Mouse (Mus musculus) hindbrain, embryonic 16.5 days (tissue): ENCODE measurements around the gene Degs2. TPM values are rescaled to one million over a fixed set of nuclear protein-coding genes. Genes with fewer than 3 reads are reported as not detected.
A peak's percentile ranks its signal among the peaks of the same experiment; 100 is the strongest.

ENCODE experiments used
- ATAC-seq: fragments of 200-750 bp; cut with Nextera tagmentation; 2 replicates; pipeline ENCODE4 v1.8.0; 2017; ENCODE audit warnings: moderate TSS enrichment, moderate library complexity
- H3K27ac ChIP-seq: fragments of 300-500 bp; sonication (generic); 2 replicates; pipeline ENCODE4 v1.5.1; 2014; ENCODE audit warnings: low read depth, mild to moderate bottlenecking, control low read depth, low read length, moderate library complexity
- H3K27me3 ChIP-seq: fragments of 300-500 bp; sonication (generic); replicated peaks from 2 replicates; pipeline ENCODE4 v1.6.1; 2014; ENCODE audit warnings: low read length; ENCODE audit not compliant: control insufficient read depth, insufficient read depth
- H3K36me3 ChIP-seq: fragments of 300-500 bp; sonication (generic); 2 replicates; pipeline ENCODE4 v1.6.1; 2014; ENCODE audit warnings: mild to moderate bottlenecking, low read length, moderate library complexity, mixed read lengths; ENCODE audit not compliant: control insufficient read depth, insufficient read depth
- H3K4me1 ChIP-seq: fragments of 300-500 bp; sonication (generic); 2 replicates; pipeline ENCODE4 v1.6.1; 2014; ENCODE audit warnings: low read depth, low read length; ENCODE audit not compliant: control insufficient read depth, insufficient read depth
- H3K4me2 ChIP-seq: fragments of 300-500 bp; sonication (generic); 2 replicates; pipeline ENCODE4 v1.6.1; 2014; ENCODE audit warnings: mild to moderate bottlenecking, low read length, control low read depth, moderate library complexity
- H3K4me3 ChIP-seq: fragments of 300-500 bp; sonication (generic); 2 replicates; pipeline ENCODE4 v1.5.1; 2014; ENCODE audit warnings: mild to moderate bottlenecking, low read length, control low read depth, moderate library complexity
- H3K9ac ChIP-seq: fragments of 300-500 bp; sonication (generic); 2 replicates; pipeline ENCODE4 v1.6.1; 2014; ENCODE audit warnings: low read depth, mild to moderate bottlenecking, control low read depth, low read length, moderate library complexity
- H3K9me3 ChIP-seq: fragments of 300-500 bp; sonication (generic); 2 replicates; pipeline ENCODE4 v1.6.1; 2014; ENCODE audit warnings: mild to moderate bottlenecking, low read length, moderate library complexity; ENCODE audit not compliant: control insufficient read depth
- WGBS: fragments of 180-500 bp; shearing (Covaris S2); extraction: QIAGEN DNeasy Blood & Tissue Kit; methylation state at CpG from one replicate; pipeline ENCODE4 v1.1.7; 2014; 5-methylcytosine and 5-hydroxymethylcytosine counted together
- microRNA counts: library from miRNA; unstranded; fragments of <30 nt; microRNA quantifications from one replicate; lab custom pipeline; 2016
- microRNA-seq: library from miRNA; unstranded; fragments of <30 nt; microRNA quantifications from one replicate; pipeline ENCODE4, GENCODE M21; 2017
- polyA plus RNA-seq: library from polyadenylated mRNA; unstranded; fragments of >200 nt; fragmentation: Nextera tagmentation; extraction: Ambion mirVana; gene quantifications from 2 replicates; pipeline ENCODE4 v1.2.1, GENCODE M21; 2015

Degs2 gene
- polyA plus RNA-seq, 1 experiment from 2014 or later, result 1.8 TPM

DNA sequence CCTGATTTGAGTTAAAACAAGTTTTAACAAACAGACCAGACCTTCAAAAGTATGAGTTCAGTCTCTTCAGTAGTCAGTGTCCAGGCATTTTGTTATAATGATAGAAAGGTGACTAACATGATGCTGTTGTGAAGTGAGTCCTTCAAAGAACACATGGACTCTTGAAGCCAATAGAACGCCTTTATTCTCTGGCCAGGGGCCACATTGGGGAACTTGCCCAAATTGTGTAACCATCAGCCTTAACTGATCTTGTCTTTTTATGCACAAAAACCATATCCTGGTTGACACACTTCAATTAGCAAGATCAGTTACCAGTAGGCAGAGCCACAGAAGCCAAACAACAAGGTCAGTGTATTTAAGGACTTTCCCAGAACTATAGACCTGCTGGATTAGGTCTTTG, 72.6 kb downstream of the Degs2 start:
- H3K4me3 ChIP-seq, result no peak overlapping the region
- H3K4me1 ChIP-seq, result peaks cover 4% of the 10 kb centered on the region; the same call in 1 of the 2 replicates
- no peak overlapping the region for H3K27ac ChIP-seq
- H3K36me3 ChIP-seq, result no peaks in the 10 kb centered on the region
- H3K27me3 ChIP-seq, result no peaks in the 10 kb centered on the region
- WGBS, result 100% methylated on average over 1 of the region's 1 CpGs
- no peaks in the 10 kb centered on the region for H3K9me3 ChIP-seq
- H3K9ac ChIP-seq, result no peak overlapping the region
- no peak for ATAC-seq
- no peak overlapping the region for H3K4me2 ChIP-seq

MicroRNA genes within 50 kb of the gene (microRNA counts, 519-probe panel; counts per million panel counts)
- microRNA mmu-miR-342-3p (lab: Ali Mortazavi, UCI) (3,586 counts per million, percentile 92 among the panel's probes with 10 or more counts), microRNA mmu-miR-342-5p (lab: Ali Mortazavi, UCI) (1,704 counts per million, percentile 17 among the panel's probes with 10 or more counts)

Small RNAs within 50 kb of the gene (microRNA-seq; reads per million reads assigned to microRNA genes)
- gene Gm23872 (not detected), gene Mir342 (5,931 reads per million, percentile 93 among the genes with 10 or more reads in this experiment)

Other genes with a start within 250 kb of the Degs2 start
- gene Evl, start 147.6 kb downstream of the Degs2 start, polyA plus RNA-seq, result 186 and 204 TPM in 2 replicates
- gene Yy1, start 90.7 kb upstream of the Degs2 start, polyA plus RNA-seq, result 9.7 and 9.8 TPM in 2 replicates
- gene Slc25a29, start 133.6 kb upstream of the Degs2 start, polyA plus RNA-seq, result 18.2 and 19.6 TPM in 2 replicates
- gene Slc25a47, start 133.7 kb upstream of the Degs2 start, polyA plus RNA-seq, result 6.4 and 7.3 TPM in 2 replicates
- gene Wdr25, start 191.3 kb upstream of the Degs2 start, polyA plus RNA-seq, result 5.0 and 6.0 TPM in 2 replicates
- gene Wars, start 191.9 kb upstream of the Degs2 start, polyA plus RNA-seq, result 108 and 115 TPM in 2 replicates